Mouse (Mus musculus): ENCODE results near the gene Clasp1. TPM values are rescaled to one million over a fixed set of nuclear protein-coding genes. Genes with fewer than 3 reads are reported as not detected.

Clasp1 gene
- polyA plus RNA-seq, 1 experiment from 2014 or later: 131 TPM

GRCm38 (mm10) chr1:118457883-118458259 is 69.0 kb downstream of the Clasp1 start:
- ATAC-seq (replicated peaks): no peak
- peaks cover 10% of the 10 kb centered on the region; the same call in 1 of the 2 replicates for H3K36me3 ChIP-seq
- H3K9ac ChIP-seq (replicated peaks): no peak overlapping the region
- H3K9me3 ChIP-seq: no peaks in the 10 kb centered on the region
- peaks cover 44% of the 10 kb centered on the region for H3K4me1 ChIP-seq
- H3K4me3 ChIP-seq: no peak overlapping the region
- WGBS: 20% methylated on average over 1 of the region's 1 CpGs
- peak overlapping the region; percentile 76 for H3K27ac ChIP-seq (replicated peaks)
- H3K4me2 ChIP-seq (replicated peaks): peak overlapping the region; percentile 55; the same call in 1 of the 2 replicates
- no peaks in the 10 kb centered on the region for H3K27me3 ChIP-seq

GRCm38 (mm10) chr1:118458279-118458678 is 69.4 kb downstream of the Clasp1 start:
- peak overlapping the region; percentile 90 for H3K27ac ChIP-seq (replicated peaks)
- no peak for ATAC-seq (replicated peaks)
- H3K27me3 ChIP-seq: no peaks in the 10 kb centered on the region
- no peak overlapping the region for H3K9ac ChIP-seq (replicated peaks)
- WGBS: 34% methylated on average over 3 of the region's 3 CpGs
- peaks cover 13% of the 10 kb centered on the region; the same call in 1 of the 2 replicates for H3K36me3 ChIP-seq
- peaks cover 44% of the 10 kb centered on the region for H3K4me1 ChIP-seq
- H3K4me3 ChIP-seq: no peak overlapping the region
- H3K9me3 ChIP-seq: no peaks in the 10 kb centered on the region
- H3K4me2 ChIP-seq (replicated peaks): peak overlapping the region; percentile 55

DNA sequence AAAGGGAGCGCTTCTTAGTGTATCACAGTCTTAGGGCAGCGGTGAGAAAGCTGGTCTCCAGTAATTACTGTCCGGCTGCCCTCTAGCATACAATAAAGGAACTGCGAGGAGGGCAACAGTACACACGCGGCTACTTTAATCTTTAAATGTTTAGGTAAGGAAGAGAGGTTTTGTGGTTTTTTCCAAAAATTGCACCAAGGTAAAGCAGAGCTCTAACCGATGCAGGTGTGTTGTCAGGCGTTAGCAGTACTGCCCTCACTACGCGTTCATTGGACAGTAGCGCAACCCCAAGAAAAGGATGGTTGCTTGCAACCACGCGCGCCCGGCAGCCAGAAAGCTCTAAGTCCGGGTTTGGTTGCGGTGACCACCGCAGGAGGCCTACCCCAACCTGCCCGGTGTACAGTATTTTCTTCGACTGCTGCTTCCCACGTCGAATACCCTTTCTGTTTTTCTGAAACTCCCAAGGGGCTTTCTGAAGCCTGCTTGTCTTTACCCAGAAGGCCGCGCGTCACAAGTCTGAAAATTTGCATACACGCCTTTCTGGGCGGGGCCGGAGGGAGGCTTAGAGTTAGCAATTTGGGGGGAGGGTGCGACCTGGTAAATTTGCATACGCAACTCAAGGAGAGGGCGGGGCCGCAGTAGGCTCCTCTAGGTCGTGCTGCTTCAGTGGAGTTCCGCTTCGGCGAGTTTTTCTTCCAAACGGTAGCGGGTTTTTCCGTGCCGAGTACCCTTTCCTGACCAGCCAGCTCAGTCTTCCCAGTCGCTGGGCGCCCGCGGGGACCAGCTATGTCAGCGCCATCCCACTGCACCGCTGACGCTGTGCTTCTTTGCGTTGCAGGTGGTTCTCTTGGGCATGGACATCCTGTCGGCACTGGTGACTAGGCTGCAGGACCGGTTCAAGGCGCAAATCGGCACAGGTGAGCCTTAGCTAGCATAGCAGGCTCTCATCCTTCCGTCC is 70.4 kb downstream of the Clasp1 start:
- Histone ChIP-seq H3K36me3 (peaks cover 23% of the 10 kb centered on the region), H3K4me3 (peak overlapping the region; percentile 43), H3K9me3 (no peaks in the 10 kb centered on the region), H3K9ac (replicated peaks) (peak overlapping the region; percentile 52), H3K4me2 (replicated peaks) (peak overlapping the region; percentile 55), H3K4me1 (peaks cover 44% of the 10 kb centered on the region), H3K27ac (replicated peaks) (peak overlapping the region; percentile 90), H3K27me3 (no peaks in the 10 kb centered on the region)
- peak; percentile 91 for ATAC-seq (replicated peaks)
- 2% methylated on average over 53 of the region's 53 CpGs for WGBS

DNA sequence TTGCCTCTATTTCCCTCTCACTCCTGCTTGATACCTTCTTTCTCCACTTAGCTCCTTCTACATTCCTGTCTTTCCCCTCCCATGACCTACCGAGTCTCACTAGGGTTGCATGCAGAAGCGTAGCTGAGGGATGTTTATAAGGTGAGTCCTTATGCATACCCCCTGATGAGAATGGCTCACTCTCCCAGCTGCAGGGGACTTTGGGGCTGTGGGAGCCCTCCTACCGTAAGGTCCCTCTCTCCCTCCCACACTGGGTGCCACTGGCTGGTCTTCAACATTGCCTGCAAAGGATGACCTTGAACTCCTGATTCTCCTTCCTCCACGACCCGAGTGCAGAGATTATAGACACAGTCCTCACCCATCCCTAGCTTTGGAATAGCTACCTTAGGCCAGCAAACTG is 71.9 kb downstream of the Clasp1 start:
- peaks cover 38% of the 10 kb centered on the region for H3K36me3 ChIP-seq
- 96% methylated on average over 5 of the region's 5 CpGs for WGBS
- H3K4me2 ChIP-seq (replicated peaks): no peak overlapping the region
- ATAC-seq (replicated peaks): no peak
- no peak overlapping the region for H3K27ac ChIP-seq (replicated peaks)
- H3K4me1 ChIP-seq: peaks cover 41% of the 10 kb centered on the region
- H3K9me3 ChIP-seq: no peaks in the 10 kb centered on the region
- H3K4me3 ChIP-seq: no peak overlapping the region
- no peaks in the 10 kb centered on the region for H3K27me3 ChIP-seq
- H3K9ac ChIP-seq (replicated peaks): no peak overlapping the region

DNA sequence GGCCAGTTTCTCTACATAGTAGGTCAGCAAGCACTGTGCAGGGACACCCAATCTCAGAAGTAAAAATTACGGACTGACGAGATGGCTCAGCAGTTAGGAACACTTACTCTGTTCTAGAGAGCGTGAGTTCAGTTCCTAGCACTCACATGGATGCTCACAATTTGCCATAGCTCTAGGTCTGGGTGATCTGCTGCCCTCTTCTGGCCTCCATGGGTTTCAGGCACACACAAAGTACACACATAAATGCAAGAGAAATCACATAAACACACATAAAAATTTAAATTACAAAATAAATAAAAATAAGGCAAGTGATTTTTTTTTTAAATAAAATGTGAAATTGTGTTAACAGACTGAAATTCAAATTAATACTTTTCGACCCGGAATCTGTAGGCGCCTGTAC is 77.2 kb downstream of the Clasp1 start:
- no peak for ATAC-seq (replicated peaks)
- WGBS: 95% methylated on average over 6 of the region's 6 CpGs
- H3K36me3 ChIP-seq: peaks cover 42% of the 10 kb centered on the region

GRCm38 (mm10) chr1:118472386-118472785 is 83.5 kb downstream of the Clasp1 start:
- no peaks in the 10 kb centered on the region; the same call in 1 of the 2 replicates for H3K4me1 ChIP-seq
- WGBS: 88% methylated on average over 8 of the region's 8 CpGs
- H3K4me3 ChIP-seq: no peak overlapping the region
- no peaks in the 10 kb centered on the region for H3K9me3 ChIP-seq
- no peak overlapping the region for H3K27ac ChIP-seq (replicated peaks)
- ATAC-seq (replicated peaks): no peak
- no peaks in the 10 kb centered on the region for H3K27me3 ChIP-seq
- no peak overlapping the region for H3K4me2 ChIP-seq (replicated peaks)
- no peak overlapping the region for H3K9ac ChIP-seq (replicated peaks)
- peaks cover 21% of the 10 kb centered on the region for H3K36me3 ChIP-seq

More for the DNA sequence above, 77.2 kb downstream of the Clasp1 start:
- Histone ChIP-seq H3K27me3 (no peaks in the 10 kb centered on the region), H3K4me3 (no peak overlapping the region), H3K9me3 (no peaks in the 10 kb centered on the region), H3K4me1 (no peaks in the 10 kb centered on the region), H3K9ac (replicated peaks) (no peak overlapping the region), H3K4me2 (replicated peaks) (no peak overlapping the region), H3K27ac (replicated peaks) (no peak overlapping the region)

- no peak for ATAC-seq (replicated peaks)
- Histone ChIP-seq H3K27me3 (no peaks in the 10 kb centered on the region), H3K4me1 (peaks cover 30% of the 10 kb centered on the region), H3K4me2 (replicated peaks) (no peak overlapping the region), H3K9ac (replicated peaks) (no peak overlapping the region), H3K9me3 (no peaks in the 10 kb centered on the region), H3K4me3 (no peak overlapping the region), H3K36me3 (peaks cover 9% of the 10 kb centered on the region; the same call in 1 of the 2 replicates), H3K27ac (replicated peaks) (no peak overlapping the region)
- WGBS: 42% methylated on average over 4 of the region's 4 CpGs
Measured at GRCm38 (mm10) chr1:118476919-118477318, 88.1 kb downstream of the Clasp1 start.

DNA sequence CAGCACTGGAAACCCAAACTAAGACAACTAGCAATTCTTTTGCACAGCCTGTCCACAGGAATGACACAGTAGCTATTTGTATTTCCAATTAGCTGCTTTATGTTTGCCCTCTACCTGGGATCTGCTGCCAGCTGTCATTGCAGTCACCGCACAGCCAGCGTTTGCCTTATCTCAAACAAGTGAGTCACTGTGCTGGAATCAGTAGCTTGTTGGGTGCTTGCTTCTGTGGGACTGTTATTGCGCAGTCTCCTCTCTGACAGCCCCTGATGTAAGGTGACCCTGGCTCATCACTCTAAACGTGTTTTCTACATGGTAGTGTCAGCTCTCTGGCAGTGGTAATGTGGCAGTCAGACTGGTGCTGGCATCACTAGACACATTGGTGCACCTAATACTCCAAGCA is 90.4 kb downstream of the Clasp1 start:
- Histone ChIP-seq H3K27ac (replicated peaks) (no peak overlapping the region), H3K9me3 (no peaks in the 10 kb centered on the region)

GRCm38 (mm10) chr1:118480484-118481364 is 91.9 kb downstream of the Clasp1 start:
- Histone ChIP-seq H3K27ac (replicated peaks) (peak overlapping the region; percentile 76), H3K4me2 (replicated peaks) (0 out of 2 replicates have a peak overlapping the region, but pooled peaks have one; percentile 10), H3K9me3 (no peaks in the 10 kb centered on the region), H3K4me1 (peaks cover 50% of the 10 kb centered on the region), H3K27me3 (no peaks in the 10 kb centered on the region), H3K9ac (replicated peaks) (no peak overlapping the region), H3K4me3 (no peak overlapping the region), H3K36me3 (no peaks in the 10 kb centered on the region)
- 27% methylated on average over 8 of the region's 8 CpGs for WGBS
- ATAC-seq (replicated peaks): peak; percentile 81

More for the DNA sequence above, 90.4 kb downstream of the Clasp1 start:
- no peaks in the 10 kb centered on the region for H3K27me3 ChIP-seq
- H3K4me2 ChIP-seq (replicated peaks): no peak overlapping the region
- H3K4me3 ChIP-seq: no peak overlapping the region
- peaks cover 50% of the 10 kb centered on the region for H3K4me1 ChIP-seq
- no peak for ATAC-seq (replicated peaks)
- no peak overlapping the region for H3K9ac ChIP-seq (replicated peaks)
- H3K36me3 ChIP-seq: no peaks in the 10 kb centered on the region
- WGBS: 76% methylated on average over 4 of the region's 4 CpGs

- H3K27ac ChIP-seq (replicated peaks): peak overlapping the region; percentile 76
- H3K4me1 ChIP-seq: peaks cover 50% of the 10 kb centered on the region
- WGBS: 12% methylated on average over 4 of the region's 4 CpGs
- H3K4me3 ChIP-seq: no peak overlapping the region
- no peaks in the 10 kb centered on the region for H3K36me3 ChIP-seq
- H3K27me3 ChIP-seq: no peaks in the 10 kb centered on the region
- peak; percentile 60 for ATAC-seq (replicated peaks)
- 0 out of 2 replicates have a peak overlapping the region, but pooled peaks have one; percentile 10 for H3K4me2 ChIP-seq (replicated peaks)
- no peaks in the 10 kb centered on the region for H3K9me3 ChIP-seq
- peak overlapping the region; percentile 15; the same call in 1 of the 2 replicates for H3K9ac ChIP-seq (replicated peaks)
Measured at GRCm38 (mm10) chr1:118481365-118481702, 92.5 kb downstream of the Clasp1 start.

GRCm38 (mm10) chr1:118481703-118482102 is 92.8 kb downstream of the Clasp1 start:
- H3K4me2 ChIP-seq (replicated peaks): 0 out of 2 replicates have a peak overlapping the region, but pooled peaks have one; percentile 10
- H3K4me3 ChIP-seq: no peak overlapping the region
- peaks cover 50% of the 10 kb centered on the region for H3K4me1 ChIP-seq
- H3K9me3 ChIP-seq: no peaks in the 10 kb centered on the region
- H3K9ac ChIP-seq (replicated peaks): peak overlapping the region; percentile 15; the same call in 1 of the 2 replicates
- H3K36me3 ChIP-seq: no peaks in the 10 kb centered on the region
- 30% methylated on average over 6 of the region's 6 CpGs for WGBS
- H3K27ac ChIP-seq (replicated peaks): peak overlapping the region; percentile 76
- ATAC-seq (replicated peaks): no peak
- no peaks in the 10 kb centered on the region for H3K27me3 ChIP-seq
